Mouse (Mus musculus) heart, postnatal 25 days (tissue): ENCODE measurements around the gene Daxx. TPM values are rescaled to one million over a fixed set of nuclear protein-coding genes. Genes with fewer than 3 reads are reported as not detected.

Source experiments
- DNase-seq: peaks from one replicate; pipeline ENCODE4 v3.0.0; 2022; ENCODE audit warnings: low spot score
- intact Hi-C: fragments of 180-260 bp; cut with DNase I; formaldehyde crosslinking; loops from one replicate; pipeline ENCODE4 v1.15.1; 2025
- microRNA-seq: library from miRNA; unstranded; fragments of <30 nt; microRNA quantifications from one replicate; pipeline ENCODE4 v1.2.0, GENCODE M21; 2022
- total RNA-seq, 2 experiments: library from RNA; stranded (reverse); gene quantifications; 2 replicates each; pipeline ENCODE4 v1.2.3; 2021

Gene Daxx
- total RNA-seq, 2 experiments from 2014 or later, result 14.3 to 17.5 TPM

DNA sequence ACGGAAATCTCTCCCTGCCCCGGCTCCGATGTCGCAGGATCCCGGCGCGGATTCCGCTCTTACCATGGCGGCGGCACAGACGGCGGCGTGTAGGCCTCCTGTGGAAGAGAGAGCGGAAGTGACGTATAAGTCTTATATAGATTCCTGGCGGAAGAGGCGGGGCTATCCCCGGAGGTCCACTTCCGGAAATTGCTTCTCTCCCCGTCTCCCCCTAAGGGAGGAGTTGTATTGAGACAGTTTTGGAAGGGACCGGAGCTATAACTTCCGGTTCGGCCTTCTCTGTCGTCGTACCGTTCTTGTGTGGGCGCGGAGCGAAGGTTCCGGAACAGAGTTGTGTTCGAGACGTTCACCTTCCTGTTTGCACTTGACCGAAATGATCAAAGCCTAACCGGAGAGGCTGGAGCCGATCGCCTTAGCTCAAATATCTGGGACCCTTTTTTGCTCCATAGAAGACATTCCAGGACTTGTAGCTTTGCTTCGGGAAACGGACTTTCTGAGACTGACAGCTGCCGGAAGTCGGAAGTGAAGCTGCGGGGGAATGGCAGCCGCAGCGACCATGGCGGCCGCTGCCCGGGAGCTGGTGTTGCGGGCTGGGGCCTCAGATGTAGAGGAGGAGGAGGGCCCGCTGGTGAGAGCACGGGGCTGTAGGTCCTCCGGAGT is 46.5 kb downstream of the Daxx start, which contains the start of the genes Vps52 and Rps18:
Gene Vps52, plus strand, starts transcription at position 258 of the 660 bp plus-strand sequence.
Gene Rps18, minus strand, starts transcription at position 447 of the 660 bp plus-strand sequence.
- DNase-seq, result peak; percentile 92
- intact Hi-C loops, result loop anchor here (1.0 to 5.0 kb wide), 2 partner anchors 15 to 1397 kb away; partner anchors contain the start of genes Pfdn6 and Wdr46

DNA sequence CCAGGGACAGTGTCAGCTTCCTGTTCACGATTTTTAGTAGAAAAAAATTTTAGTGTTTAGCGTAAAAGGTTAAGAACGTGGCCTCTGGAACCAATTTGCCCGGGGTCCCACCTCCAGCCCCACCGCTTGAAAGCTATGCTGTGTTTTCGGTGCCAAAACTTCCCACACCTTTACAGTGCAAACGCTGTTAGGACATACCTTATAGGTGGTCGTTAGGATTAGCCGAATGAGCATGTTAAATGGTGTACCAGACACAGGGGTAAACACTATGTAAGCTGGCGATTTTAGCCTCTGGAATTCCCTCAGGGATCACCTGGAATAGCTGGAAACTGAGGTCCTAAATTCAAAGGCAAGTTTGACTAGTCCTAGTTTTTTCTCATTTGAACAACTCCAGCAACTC is 47.1 kb downstream of the Daxx start:
- intact Hi-C loops, result loop anchor here (5.0 kb wide), 1 partner anchor 1396 kb away; no protein-coding TSS in a partner anchor

DNA sequence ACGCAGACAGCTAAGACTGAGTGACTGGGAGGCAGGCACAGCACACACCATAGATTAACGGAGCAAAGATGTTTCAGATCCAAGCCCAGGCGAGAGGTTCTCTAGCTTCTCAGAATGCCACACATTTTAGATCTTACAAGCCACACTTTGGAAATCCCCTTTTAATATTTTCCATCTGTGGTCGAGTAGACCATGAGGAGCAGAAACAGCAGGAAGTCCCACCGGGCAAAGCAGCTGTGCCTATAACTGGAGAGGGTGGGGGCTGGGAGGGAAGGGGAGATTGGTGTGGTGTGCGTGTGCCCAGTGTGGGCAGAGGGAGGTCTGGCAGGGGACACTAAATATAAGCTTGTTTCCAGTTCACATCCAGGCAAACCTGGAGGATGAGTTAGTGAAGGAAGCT is 48.3 kb downstream of the Daxx start:
- no peak for DNase-seq
- intact Hi-C loops, result loop anchor here (1.0 to 5.0 kb wide), 2 partner anchors 64 to 1395 kb away; no protein-coding TSS in a partner anchor

More for the DNA sequence above, 47.1 kb downstream of the Daxx start:
- no peak for DNase-seq

GRCm38 (mm10) chr17:33958451-33958850 is 49.2 kb downstream of the Daxx start:
- intact Hi-C loops, result loop anchor here (5.0 kb wide), 1 partner anchor 1394 kb away; no protein-coding TSS in a partner anchor

DNA sequence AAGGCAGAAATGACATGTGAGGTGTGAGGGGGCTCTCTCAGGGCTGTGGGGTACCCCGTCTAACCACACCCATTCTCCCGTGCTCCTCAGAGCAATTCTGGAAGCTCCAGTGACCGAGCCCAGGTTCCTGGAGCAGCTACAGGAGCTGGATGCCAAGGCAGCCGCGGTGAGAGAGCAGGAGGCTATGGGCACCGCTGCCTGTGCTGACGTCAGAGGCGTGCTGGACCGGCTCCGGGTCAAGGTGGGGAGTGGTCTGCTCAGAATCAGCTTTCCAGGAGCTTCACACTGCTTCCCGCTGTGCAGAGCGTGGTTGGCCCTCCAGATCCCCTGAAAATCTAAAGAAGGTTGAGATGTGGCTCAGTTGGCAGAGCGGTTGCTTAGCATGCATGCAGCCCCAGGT is 49.9 kb downstream of the Daxx start:
- no peak for DNase-seq
- intact Hi-C loops, result loop anchor here (5.0 kb wide), 1 partner anchor 1393 kb away; no protein-coding TSS in a partner anchor

More at GRCm38 (mm10) chr17:33958451-33958850, 49.2 kb downstream of the Daxx start:
- no peak for DNase-seq

DNA sequence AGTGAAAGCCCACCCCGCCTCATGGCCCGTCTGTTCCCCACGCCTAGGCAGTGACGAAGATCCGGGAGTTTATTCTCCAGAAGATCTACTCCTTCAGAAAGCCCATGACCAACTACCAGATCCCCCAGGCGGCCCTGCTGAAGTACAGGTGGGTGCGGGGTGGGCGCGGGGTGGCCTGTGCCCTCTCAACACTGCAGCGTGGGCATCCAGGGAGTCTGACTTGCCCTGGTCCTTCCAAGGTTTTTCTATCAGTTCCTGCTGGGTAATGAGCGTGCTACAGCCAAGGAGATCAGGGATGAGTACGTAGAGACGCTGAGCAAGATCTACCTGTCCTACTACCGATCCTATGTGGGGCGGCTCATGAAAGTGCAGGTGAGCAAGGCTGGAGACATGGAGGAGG is 50.7 kb downstream of the Daxx start:
- intact Hi-C loops, result loop anchor here (2.0 to 5.0 kb wide), 2 partner anchors 1345 to 1392 kb away; no protein-coding TSS in a partner anchor
- DNase-seq, result no peak

GRCm38 (mm10) chr17:33962876-33963275 is 53.7 kb downstream of the Daxx start:
- DNase-seq, result no peak
- intact Hi-C loops, result no loop called here

Small RNA genes within 50 kb of the gene (microRNA-seq; reads per million reads assigned to microRNA genes)
- not detected for gene Gm27740

Other genes with a start within 250 kb of the Daxx start
- gene Hnrnpm, start 222.6 kb upstream of the Daxx start, total RNA-seq, result 100 to 1,000 TPM in 1 of 2 experiments, 10 to 100 TPM in 1; 89.2 to 106 TPM
- gene March2, start 190.7 kb upstream of the Daxx start, total RNA-seq, result 100 to 1,000 TPM; 143 to 160 TPM
- gene Rab11b, start 148.9 kb upstream of the Daxx start, total RNA-seq, result 100 to 1,000 TPM; 239 to 261 TPM
- 10 to 100 TPM in 1 of 2 experiments, 1 to 10 TPM in 1; 8.4 to 21.7 TPM for gene Angptl4, start 127.6 kb upstream of the Daxx start, total RNA-seq
- gene Kank3, start 98.9 kb upstream of the Daxx start, total RNA-seq, result 10 to 100 TPM; 55.0 to 69.3 TPM
- 100 to 1,000 TPM; 707 to 763 TPM for gene Rps28, start 84.9 kb upstream of the Daxx start, total RNA-seq
- gene Ndufa7, start 84.8 kb upstream of the Daxx start, total RNA-seq, result 100 to 1,000 TPM; 599 to 648 TPM
- 10 to 100 TPM; 30.6 to 31.9 TPM for gene Cd320, start 66.3 kb upstream of the Daxx start, total RNA-seq
- gene Gm7029, start 35.6 kb upstream of the Daxx start, total RNA-seq, result not detected
- 1 to 10 TPM; 1.4 to 1.8 TPM for gene Kifc1, start 18.8 kb upstream of the Daxx start, total RNA-seq
- not detected for gene Platr17, start 4.3 kb upstream of the Daxx start, total RNA-seq
- 100 to 1,000 TPM in 1 of 2 experiments, 10 to 100 TPM in 1; 93.5 to 104 TPM for gene Tapbp, start 6.5 kb downstream of the Daxx start, total RNA-seq
- gene Zbtb22, start 6.5 kb downstream of the Daxx start, total RNA-seq, result 10 to 100 TPM; 15.5 to 19.4 TPM
- 10 to 100 TPM; 38.2 to 44.6 TPM for gene Rgl2, start 20.1 kb downstream of the Daxx start, total RNA-seq
- gene Pfdn6, start 30.9 kb downstream of the Daxx start, total RNA-seq, result 10 to 100 TPM; 70.7 to 77.3 TPM
- 10 to 100 TPM in 1 of 2 experiments, 1 to 10 TPM in 1; 9.3 to 10.2 TPM for gene Wdr46, start 31.2 kb downstream of the Daxx start, total RNA-seq
- gene B3galt4, start 42.1 kb downstream of the Daxx start, total RNA-seq, result 1 to 10 TPM; 1.7 to 1.9 TPM
- gene Vps52, start 46.4 kb downstream of the Daxx start, total RNA-seq, result 10 to 100 TPM; 39.2 to 39.4 TPM
- 100 to 1,000 TPM; 408 to 435 TPM for gene Rps18, start 46.6 kb downstream of the Daxx start, total RNA-seq
- 10 to 100 TPM; 59.9 to 88.2 TPM for gene H2-K1, start 90.9 kb downstream of the Daxx start, total RNA-seq
- gene Ring1, start 115.3 kb downstream of the Daxx start, total RNA-seq, result 10 to 100 TPM; 12.6 to 13.2 TPM
- 100 to 1,000 TPM in 1 of 2 experiments, 10 to 100 TPM in 1; 98.1 to 100 TPM for gene H2-Ke6, start 118.6 kb downstream of the Daxx start, total RNA-seq
- gene Slc39a7, start 122.3 kb downstream of the Daxx start, total RNA-seq, result 10 to 100 TPM; 60.4 to 61.3 TPM
- 10 to 100 TPM; 40.5 to 42.1 TPM for gene Rxrb, start 122.4 kb downstream of the Daxx start, total RNA-seq
- 1 to 10 TPM; 1.1 to 2.2 TPM for gene Col11a2, start 130.0 kb downstream of the Daxx start, total RNA-seq
- gene H2-Oa, start 182.9 kb downstream of the Daxx start, total RNA-seq, result not detected
- 1 to 10 TPM; 3.7 to 4.5 TPM for gene H2-DMa, start 210.1 kb downstream of the Daxx start, total RNA-seq
- gene Brd2, start 213.2 kb downstream of the Daxx start, total RNA-seq, result 10 to 100 TPM; 72.9 to 75.8 TPM
- 1 to 10 TPM in 1 of 2 experiments, under 1 TPM in 1; 0.91 to 1.6 TPM for gene H2-DMb2, start 233.9 kb downstream of the Daxx start, total RNA-seq
- 1 to 10 TPM; 1.1 to 1.3 TPM for gene H2-DMb1, start 243.7 kb downstream of the Daxx start, total RNA-seq